Mouse (Mus musculus) limb, embryonic 13.5 days (tissue): ENCODE data around the gene Ccdc105. TPM values are rescaled to one million over a fixed set of nuclear protein-coding genes. Genes with fewer than 3 reads are reported as not detected.

Source experiments
- ATAC-seq: fragments of 200-750 bp; cut with Nextera tagmentation; 2 replicates; pipeline ENCODE4 v1.8.0; 2017; ENCODE audit warnings: low read depth, moderate number of reproducible peaks, moderate TSS enrichment; ENCODE audit not compliant: low FRiP score
- H3K27ac ChIP-seq: fragments of 300-500 bp; sonication (generic); 2 replicates; pipeline ENCODE4 v1.5.1; 2015; ENCODE audit warnings: inconsistent platforms, mild to moderate bottlenecking, moderate library complexity
- H3K27me3 ChIP-seq: fragments of 300-500 bp; sonication (generic); 2 replicates; pipeline ENCODE4 v1.6.1; 2015; ENCODE audit warnings: mild to moderate bottlenecking, inconsistent platforms
- H3K36me3 ChIP-seq: fragments of 300-500 bp; sonication (generic); 2 replicates; pipeline ENCODE4 v1.6.1; 2015; ENCODE audit warnings: inconsistent platforms, mild to moderate bottlenecking, moderate library complexity
- H3K4me1 ChIP-seq: fragments of 300-500 bp; sonication (generic); 2 replicates; pipeline ENCODE4 v1.6.1; 2015; ENCODE audit warnings: inconsistent platforms
- H3K4me2 ChIP-seq: fragments of 300-500 bp; sonication (generic); replicated peaks from 2 replicates; pipeline ENCODE4 v1.6.1; 2015; ENCODE audit warnings: inconsistent platforms, mild to moderate bottlenecking, moderate library complexity
- H3K4me3 ChIP-seq: fragments of 300-500 bp; sonication (generic); 2 replicates; pipeline ENCODE4 v1.5.1; 2015; ENCODE audit warnings: moderate library complexity, mild to moderate bottlenecking, inconsistent platforms
- H3K9ac ChIP-seq: fragments of 300-500 bp; sonication (generic); 2 replicates; pipeline ENCODE4 v1.6.1; 2015; ENCODE audit warnings: mild to moderate bottlenecking, inconsistent platforms
- H3K9me3 ChIP-seq: fragments of 300-500 bp; sonication (generic); 2 replicates; pipeline ENCODE4 v1.6.1; 2016; ENCODE audit warnings: inconsistent platforms
- WGBS: fragments of 180-500 bp; shearing (Covaris S2); methylation state at CpG from one replicate; pipeline ENCODE4 v1.1.7; 2015; 5-methylcytosine and 5-hydroxymethylcytosine counted together
- polyA plus RNA-seq: library from polyadenylated mRNA; unstranded; fragments of >200 nt; fragmentation: Nextera tagmentation; extraction: Ambion mirVana; gene quantifications from 2 replicates; pipeline ENCODE4 v1.2.1, GENCODE M21; 2015

Ccdc105 gene
- polyA plus RNA-seq, 1 experiment from 2014 or later: 0.19 TPM

DNA sequence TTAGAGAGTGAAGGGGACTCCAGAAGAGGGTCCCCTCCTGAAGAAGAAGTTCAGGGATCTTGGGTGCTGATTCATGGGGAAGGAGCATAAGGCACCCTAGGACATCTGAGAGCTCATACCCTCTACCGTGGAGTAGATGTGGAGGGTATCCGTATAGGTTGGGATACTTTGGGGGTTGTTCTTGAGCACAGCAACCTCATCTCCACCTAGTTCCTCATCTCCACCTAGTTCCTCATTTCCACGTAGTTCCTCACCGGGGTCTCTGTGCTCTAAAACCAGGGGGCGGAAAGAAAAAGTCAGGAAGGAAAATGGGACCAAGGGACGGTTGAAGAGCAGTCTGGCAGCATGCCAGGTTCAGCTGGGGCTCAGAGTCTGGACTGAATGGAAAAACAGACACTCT lies 38.7 kb downstream of the Ccdc105 start:
- H3K36me3 ChIP-seq: no peaks in the 10 kb centered on the region
- no peak overlapping the region for H3K4me2 ChIP-seq
- H3K4me3 ChIP-seq: no peak overlapping the region
- no peaks in the 10 kb centered on the region for H3K4me1 ChIP-seq
- no peak for ATAC-seq
- 70% methylated on average over 6 of the region's 6 CpGs for WGBS
- no peaks in the 10 kb centered on the region for H3K9me3 ChIP-seq
- H3K9ac ChIP-seq: no peak overlapping the region
- no peaks in the 10 kb centered on the region; the same call in 1 of the 2 replicates for H3K27me3 ChIP-seq
- no peak overlapping the region for H3K27ac ChIP-seq

GRCm38 (mm10) chr10:78710706-78711105 lies 42.2 kb downstream of the Ccdc105 start:
- ATAC-seq: no peak

DNA sequence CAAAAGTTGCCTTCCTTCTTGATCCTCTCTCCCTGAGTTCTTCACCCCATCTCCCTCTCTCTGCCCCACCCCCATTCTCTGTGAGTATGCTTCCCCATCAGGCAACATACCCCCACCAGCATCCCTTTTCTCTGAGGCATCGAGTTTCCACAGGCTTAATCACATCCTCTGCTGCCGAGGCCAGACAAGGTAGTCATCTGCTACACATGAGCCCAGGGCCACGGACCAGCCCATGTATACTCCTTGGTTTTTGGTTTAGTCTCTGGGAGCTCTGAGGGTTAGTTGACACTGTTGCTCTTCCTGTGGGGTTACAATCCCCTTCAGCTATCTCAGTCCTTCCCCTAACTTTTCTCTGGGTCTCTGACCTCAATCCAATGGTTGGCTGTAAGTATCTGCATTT lies 52.0 kb downstream of the Ccdc105 start:
- Histone ChIP-seq H3K4me3 (no peak overlapping the region), H3K27ac (no peak overlapping the region), H3K36me3 (no peaks in the 10 kb centered on the region), H3K4me2 (no peak overlapping the region), H3K4me1 (no peaks in the 10 kb centered on the region), H3K9me3 (no peaks in the 10 kb centered on the region), H3K27me3 (no peaks in the 10 kb centered on the region), H3K9ac (no peak overlapping the region)
- ATAC-seq: no peak
- 35% methylated on average over 3 of the region's 3 CpGs for WGBS

More at GRCm38 (mm10) chr10:78710706-78711105, 42.2 kb downstream of the Ccdc105 start:
- Histone ChIP-seq H3K4me1 (no peaks in the 10 kb centered on the region), H3K27me3 (no peaks in the 10 kb centered on the region; the same call in 1 of the 2 replicates), H3K4me3 (no peak overlapping the region), H3K9ac (no peak overlapping the region), H3K27ac (no peak overlapping the region), H3K4me2 (no peak overlapping the region), H3K36me3 (no peaks in the 10 kb centered on the region), H3K9me3 (no peaks in the 10 kb centered on the region)

Other genes with a start within 250 kb of the Ccdc105 start
- not detected in 2 replicates for gene Olfr1358, start 235.6 kb downstream of the Ccdc105 start, polyA plus RNA-seq
- gene Ilvbl, start 178.7 kb downstream of the Ccdc105 start, polyA plus RNA-seq: 59.2 and 66.7 TPM in 2 replicates
- gene Syde1, start 161.1 kb downstream of the Ccdc105 start, polyA plus RNA-seq: 27.0 and 27.4 TPM in 2 replicates
- not detected in 2 replicates for gene Olfr1357, start 135.0 kb downstream of the Ccdc105 start, polyA plus RNA-seq
- 0.56 and 0.73 TPM in 2 replicates for gene Casp14, start 34.8 kb downstream of the Ccdc105 start, polyA plus RNA-seq
- gene Slc1a6, start 27.4 kb upstream of the Ccdc105 start, polyA plus RNA-seq: 2.3 and 3.0 TPM in 2 replicates
- not detected in 2 replicates for gene Olfr1356, start 99.1 kb upstream of the Ccdc105 start, polyA plus RNA-seq
- not detected in 2 replicates for gene Olfr1355, start 122.5 kb upstream of the Ccdc105 start, polyA plus RNA-seq
- not detected in 2 replicates for gene Olfr1354, start 160.1 kb upstream of the Ccdc105 start, polyA plus RNA-seq
- gene Olfr8, start 197.6 kb upstream of the Ccdc105 start, polyA plus RNA-seq: not detected in 2 replicates
- not detected in 2 replicates for gene Olfr1353, start 210.2 kb upstream of the Ccdc105 start, polyA plus RNA-seq
- not detected in 2 replicates for gene Olfr1352, start 228.0 kb upstream of the Ccdc105 start, polyA plus RNA-seq